Mouse (Mus musculus): ENCODE measurements around the gene Arcn1.

DNA sequence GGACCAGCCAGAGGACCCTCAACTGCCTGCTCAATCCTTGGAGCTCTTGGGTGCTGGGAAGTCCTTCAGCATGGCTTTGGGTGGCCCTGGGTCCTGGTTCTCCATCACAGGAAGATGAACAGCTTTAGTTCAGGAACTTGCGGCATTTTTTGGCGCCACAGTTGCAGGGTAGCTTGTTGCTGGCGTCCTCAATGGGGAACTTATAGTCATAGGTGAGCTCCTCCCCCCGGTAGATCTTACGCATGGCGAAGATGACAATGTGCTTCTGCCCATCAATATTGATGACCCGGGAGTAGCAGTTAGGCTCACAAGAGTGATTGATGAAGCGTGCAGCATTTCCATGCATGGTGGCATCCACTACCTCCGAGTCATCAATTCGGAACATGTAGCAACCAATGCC is 40.1 kb upstream of the Arcn1 start:
- TF ChIP-seq POLR2A (IDR thresholded peaks at IDR 0.05; ENCODE audit: borderline replicate concordance, control insufficient read depth, low read depth, low read length) (no peak), CTCF (IDR thresholded peaks at IDR 0.05; ENCODE audit: control insufficient read depth, insufficient read depth, low read length) (no peak)
